Comparison of ENCODE assay signal across 9 mouse cellular contexts in the genomic region with DNA sequence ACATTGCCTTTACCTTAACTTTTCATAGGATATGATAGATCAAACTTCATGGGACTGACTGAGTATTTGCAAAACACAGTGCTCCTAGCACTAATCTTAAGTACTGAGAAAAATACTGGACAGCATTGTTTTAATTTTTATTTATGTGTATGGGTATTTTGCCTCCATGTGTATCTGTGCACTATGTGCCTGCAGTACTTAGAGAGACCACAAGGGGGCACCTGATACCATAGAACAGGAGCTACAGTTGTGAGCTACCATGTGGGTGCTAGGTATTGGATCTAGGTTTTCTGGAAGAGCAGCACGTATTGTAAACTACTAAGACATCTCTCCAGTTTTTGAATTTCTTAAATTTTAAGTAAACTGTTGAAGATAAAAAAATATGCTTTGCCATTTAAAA.
A peak's percentile ranks its signal among the peaks of the same experiment; 100 is the strongest.
DNase-seq lines count a peak whose midpoint lies in the region; ATAC-seq and TF ChIP-seq lines count a peak whose summit lies in the region.
"Had no signal": no experiment of that assay in that cellular context is flagged by ENCODE, and none has a peak within 500 bp of the region (broad histone marks: within the 10 kb centered on the region; RNA-seq: fewer than 3 reads in every experiment).

No protein-coding gene starts in this region.

- H3K9ac ChIP-seq in hindbrain, postnatal 0 days (replicated peaks; ENCODE audit: low read length): no peak overlapping the region
- H3K9ac ChIP-seq in hindbrain, embryonic 12.5 days: no peak overlapping the region
- H3K9ac ChIP-seq: limb, embryonic 12.5 days had no signal

- no peak overlapping the region for H3K4me3 ChIP-seq in hindbrain, postnatal 0 days (ENCODE audit: low read length)
- no peak overlapping the region for H3K4me3 ChIP-seq in hindbrain, embryonic 12.5 days
- H3K4me3 ChIP-seq in E14TG2a.4 (replicated peaks; ENCODE audit: low read length): no peak overlapping the region
- H3K4me3 ChIP-seq: limb, embryonic 12.5 days had no signal

- no peaks in the 10 kb centered on the region for H3K4me1 ChIP-seq in hindbrain, postnatal 0 days (ENCODE audit: insufficient read depth, low read length)
- no peaks in the 10 kb centered on the region for H3K4me1 ChIP-seq in hindbrain, embryonic 12.5 days
- H3K4me1 ChIP-seq in E14TG2a.4 (replicated peaks; ENCODE audit: low read depth, low read length): no peaks in the 10 kb centered on the region
- H3K4me1 ChIP-seq: limb, embryonic 12.5 days had no signal

- no peaks in the 10 kb centered on the region for H3K9me3 ChIP-seq in hindbrain, postnatal 0 days (ENCODE audit: low read length)
- no peaks in the 10 kb centered on the region; the same call in 1 of the 2 replicates for H3K9me3 ChIP-seq in hindbrain, embryonic 12.5 days (replicated peaks)
- H3K9me3 ChIP-seq in E14TG2a.4 (ENCODE audit: low read length): no peaks in the 10 kb centered on the region
- H3K9me3 ChIP-seq: limb, embryonic 12.5 days had no signal

- H3K27me3 ChIP-seq in hindbrain, postnatal 0 days (ENCODE audit: insufficient read depth, low read length): no peaks in the 10 kb centered on the region
- H3K27me3 ChIP-seq in hindbrain, embryonic 12.5 days: no peaks in the 10 kb centered on the region
- H3K27me3 ChIP-seq in E14TG2a.4 (ENCODE audit: insufficient read depth, low read length): no peaks in the 10 kb centered on the region
- H3K27me3 ChIP-seq: limb, embryonic 12.5 days had no signal

- WGBS in hindbrain, postnatal 0 days: 82% methylated on average over 1 of the region's 1 CpGs
- 81% methylated on average over 1 of the region's 1 CpGs for WGBS in hindbrain, embryonic 12.5 days

- H3K27ac ChIP-seq in hindbrain, postnatal 0 days: no peak overlapping the region
- H3K27ac ChIP-seq in hindbrain, embryonic 12.5 days: no peak overlapping the region
- H3K27ac ChIP-seq: limb, embryonic 12.5 days had no signal

- TF ChIP-seq CTCF in hindbrain, postnatal 0 days (IDR thresholded peaks at IDR 0.05; ENCODE audit: low read depth): peak; percentile 43
- peak; percentile 60 for TF ChIP-seq CTCF in E14TG2a.4 (conservative IDR thresholded peaks at IDR 0.05; ENCODE audit: low read length)

- ATAC-seq in hindbrain, postnatal 0 days: no peak
- no peak for ATAC-seq in hindbrain, embryonic 12.5 days (ENCODE audit: low FRiP score)
- ATAC-seq in activated CD4-positive, CD25-positive, alpha-beta regulatory T cell, adult 4 months: no peak

- H3K4me2 ChIP-seq in hindbrain, postnatal 0 days (ENCODE audit: low read depth, low read length): no peak overlapping the region
- H3K4me2 ChIP-seq in hindbrain, embryonic 12.5 days (replicated peaks): no peak overlapping the region
- H3K4me2 ChIP-seq: limb, embryonic 12.5 days had no signal

- peak; percentile 1 for DNase-seq in hindbrain, postnatal 0 days (ENCODE audit: low spot score)
- peak; percentile 13 for DNase-seq in 416B (ENCODE audit: low read depth)
- DNase-seq in hindlimb bud, embryonic 11.5 days (ENCODE audit: extremely low spot score, low read depth, low spot score): peak; percentile 6
- DNase-seq in retina, embryonic 14.5 days (ENCODE audit: low spot score): peak; percentile 18
- no peak for DNase-seq in cerebellum, adult 9-10 months

- no peaks in the 10 kb centered on the region for H3K36me3 ChIP-seq in hindbrain, postnatal 0 days (ENCODE audit: insufficient read depth, low read length)
- no peaks in the 10 kb centered on the region for H3K36me3 ChIP-seq in hindbrain, embryonic 12.5 days
- H3K36me3 ChIP-seq in E14TG2a.4 (ENCODE audit: insufficient read depth, low read length): no peaks in the 10 kb centered on the region
- H3K36me3 ChIP-seq: limb, embryonic 12.5 days had no signal
